Mouse (Mus musculus) thymus, postnatal 0 days (tissue): ENCODE data around the gene Hs2st1. TPM values are rescaled to one million over a fixed set of nuclear protein-coding genes. Genes with fewer than 3 reads are reported as not detected.

Source experiments
- DNase-seq: peaks from one replicate; pipeline ENCODE4 v3.0.0-alpha.2; 2015; ENCODE audit warnings: low spot score
- polyA plus RNA-seq: library from polyadenylated mRNA; unstranded; fragments of >200 nt; fragmentation: Nextera tagmentation; extraction: Ambion mirVana; gene quantifications from 2 replicates; pipeline ENCODE4 v1.2.1, GENCODE M21; 2015

Gene Hs2st1
- polyA plus RNA-seq, 1 experiment from 2014 or later = 10.8 TPM

- DNase-seq = no peak
Observed at GRCm38 (mm10) chr3:144508342-144508741, 61.6 kb downstream of the Hs2st1 start.

DNA sequence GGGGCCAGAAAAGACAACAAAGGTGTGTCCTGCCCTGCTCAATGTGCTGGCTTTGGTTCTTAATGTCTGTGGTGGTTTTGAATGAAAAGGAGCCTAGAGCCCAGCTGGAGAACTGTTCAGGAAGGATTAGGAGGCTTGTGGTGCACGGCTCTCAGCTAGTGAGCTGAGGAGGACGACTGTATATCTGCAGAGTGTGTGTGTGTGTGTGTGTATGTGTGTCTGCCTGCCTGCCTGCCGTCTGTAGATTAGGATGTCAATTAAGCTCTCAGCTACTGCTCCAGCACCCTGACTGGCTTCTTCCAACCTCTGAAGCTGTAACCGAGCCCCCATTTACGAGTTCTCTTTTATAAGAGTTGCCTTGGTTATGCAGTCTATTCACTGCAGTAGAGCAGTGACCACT lies 62.1 kb downstream of the Hs2st1 start:
- no peak for DNase-seq

DNA sequence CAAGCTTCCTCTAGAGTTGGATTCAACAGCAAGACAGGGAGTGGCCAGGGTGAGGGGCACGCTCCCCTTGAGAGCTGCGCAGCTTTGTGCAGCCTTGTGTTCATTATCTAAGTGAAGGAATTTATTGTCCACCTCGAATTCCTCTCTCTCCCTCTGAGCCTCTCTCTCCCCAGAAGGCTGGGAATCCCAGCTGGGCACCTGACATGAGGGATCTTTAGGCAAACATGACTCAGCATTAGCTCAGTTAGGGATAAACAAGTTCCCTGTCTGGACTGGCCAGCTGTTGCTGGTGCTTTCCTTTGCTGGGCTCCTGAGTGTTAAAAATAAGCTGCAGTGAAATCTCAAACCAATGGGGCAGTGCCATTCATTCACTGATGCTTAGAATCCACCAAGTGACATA lies 63.8 kb downstream of the Hs2st1 start:
- no peak for DNase-seq

DNA sequence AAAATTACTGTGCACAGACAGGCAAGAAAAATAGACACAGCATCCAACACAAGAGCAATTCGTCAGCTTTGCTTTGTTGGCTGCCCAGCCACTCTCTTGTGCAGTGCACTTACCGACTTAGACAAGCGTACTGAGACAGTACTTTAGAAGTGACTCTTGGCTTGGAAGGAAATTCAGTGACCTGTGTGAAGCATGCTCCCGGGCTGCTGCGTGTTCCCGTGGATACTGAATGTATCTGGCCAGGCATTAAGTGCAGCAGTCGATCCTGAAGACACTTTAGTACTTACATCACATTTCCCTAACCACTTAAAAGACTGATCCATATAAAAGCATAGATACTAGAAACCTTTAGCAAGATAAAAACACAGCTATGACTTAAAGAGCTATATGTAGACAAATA lies 68.1 kb downstream of the Hs2st1 start:
- no peak for DNase-seq

- DNase-seq = no peak
Observed at GRCm38 (mm10) chr3:144496762-144497161, 73.2 kb downstream of the Hs2st1 start.

- no peak for DNase-seq
Observed at GRCm38 (mm10) chr3:144494838-144495237, 75.1 kb downstream of the Hs2st1 start.

DNA sequence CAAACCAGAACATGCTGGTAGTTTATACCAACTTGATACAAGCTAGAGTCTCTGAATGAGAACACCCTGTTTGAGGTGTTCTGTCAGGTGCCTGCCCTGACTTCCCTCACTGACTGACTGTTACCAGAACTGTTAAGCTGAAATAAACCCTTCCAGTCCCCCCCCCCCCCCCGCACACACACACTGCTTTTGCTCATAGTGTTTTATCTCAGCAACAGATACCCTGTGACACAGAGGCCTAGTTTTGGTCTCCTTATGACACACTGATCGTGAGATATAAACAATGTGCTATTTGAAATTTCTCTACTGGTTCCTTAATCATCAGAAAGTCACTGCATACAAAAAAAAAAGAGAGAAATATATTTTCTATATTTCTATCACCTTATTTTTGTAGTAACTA lies 81.2 kb downstream of the Hs2st1 start:
- DNase-seq = no peak

DNA sequence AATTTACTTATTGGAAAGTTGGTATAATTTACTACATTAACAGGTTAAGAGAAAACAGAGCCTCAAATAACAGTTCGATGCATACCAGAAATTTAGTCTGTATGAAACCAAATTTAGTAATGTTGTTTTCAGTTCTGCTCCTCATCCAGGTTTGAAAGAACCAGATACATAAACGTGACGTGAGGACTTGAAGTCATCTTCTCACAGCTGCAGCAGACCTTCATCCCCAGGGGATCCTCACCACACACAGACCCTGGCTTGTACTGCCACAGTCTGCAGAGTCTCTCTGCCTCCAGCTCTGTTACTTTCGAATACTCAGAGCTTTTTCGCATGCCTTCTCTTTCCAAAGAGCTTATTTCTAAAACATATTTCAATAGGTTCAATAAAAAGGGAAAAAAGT lies 89.4 kb downstream of the Hs2st1 start:
- DNase-seq = no peak

- no peak for DNase-seq
Observed at GRCm38 (mm10) chr3:144478427-144478794, 91.6 kb downstream of the Hs2st1 start.

- no peak for DNase-seq
Observed at GRCm38 (mm10) chr3:144477707-144478426, 92.1 kb downstream of the Hs2st1 start.

DNA sequence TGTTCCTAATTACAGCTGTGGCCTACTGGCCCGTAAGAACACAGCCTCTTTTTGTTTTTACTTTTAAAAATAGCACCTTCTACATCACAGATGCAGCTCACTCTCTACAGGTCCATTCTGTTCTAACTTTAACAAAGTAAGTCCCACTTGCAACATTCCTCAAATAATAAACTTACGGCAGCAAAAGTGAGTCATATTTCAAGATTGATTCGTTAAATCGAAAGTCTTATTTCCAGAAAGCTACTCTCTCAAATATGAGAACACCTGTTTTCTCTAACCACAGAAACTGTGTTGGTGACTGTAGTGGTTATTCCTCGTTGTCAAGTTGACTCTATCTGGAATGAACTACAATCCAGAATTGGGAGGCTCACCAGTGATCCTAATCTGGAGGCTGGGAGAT lies 94.1 kb downstream of the Hs2st1 start:
- no peak for DNase-seq

GRCm38 (mm10) chr3:144474726-144475125 lies 95.3 kb downstream of the Hs2st1 start:
- DNase-seq = no peak

- DNase-seq = no peak
Observed at GRCm38 (mm10) chr3:144471954-144472353, 98.0 kb downstream of the Hs2st1 start.

GRCm38 (mm10) chr3:144470901-144471300 lies 99.1 kb downstream of the Hs2st1 start:
- no peak for DNase-seq

DNA sequence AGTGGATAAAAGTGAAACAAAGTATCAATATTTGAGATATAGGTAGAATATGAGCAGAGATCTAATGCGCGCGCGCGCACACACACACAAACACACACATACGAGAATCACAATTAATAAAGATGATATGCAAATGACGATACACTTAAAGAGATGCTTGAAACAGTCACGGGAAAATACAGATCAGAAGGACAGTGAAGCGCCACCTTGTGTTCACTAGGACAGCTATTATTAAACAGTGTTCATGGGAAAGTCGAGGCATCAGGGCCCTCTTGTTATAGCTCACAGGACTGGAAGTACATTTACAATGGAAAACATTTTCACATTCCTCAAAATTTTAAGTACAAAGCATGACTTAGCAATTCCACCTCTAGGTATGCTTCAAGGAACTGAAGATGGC lies 102.5 kb downstream of the Hs2st1 start:
- DNase-seq = peak; percentile 19

DNA sequence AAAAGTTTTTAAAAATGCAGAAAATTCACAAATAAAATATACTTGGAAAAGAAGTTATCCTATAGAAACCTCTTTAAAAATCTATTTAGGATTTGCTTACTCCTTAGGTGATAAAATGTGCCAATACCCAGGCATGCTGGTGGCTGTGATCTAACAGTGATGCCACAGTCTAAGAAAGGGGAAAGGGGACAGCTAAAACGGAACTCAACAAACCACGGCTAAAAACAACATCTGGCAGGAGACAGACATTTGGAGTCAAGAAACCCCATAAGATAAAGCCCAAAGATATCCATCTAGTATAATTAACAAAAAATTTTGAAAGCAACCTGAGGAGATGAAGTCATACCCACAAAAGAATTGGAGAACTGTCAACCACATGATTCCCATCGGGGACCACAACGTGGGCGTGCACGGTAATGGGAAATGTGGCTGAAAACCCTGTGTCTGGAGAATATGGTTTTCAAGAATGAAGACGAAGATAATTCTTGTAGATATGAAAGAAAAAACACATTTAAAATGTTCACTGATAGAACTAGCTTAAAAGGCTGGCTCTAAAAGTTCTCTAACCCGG lies 103.8 kb downstream of the Hs2st1 start:
- peak; percentile 4 for DNase-seq

GRCm38 (mm10) chr3:144462679-144463078 lies 107.3 kb downstream of the Hs2st1 start:
- DNase-seq = no peak

DNA sequence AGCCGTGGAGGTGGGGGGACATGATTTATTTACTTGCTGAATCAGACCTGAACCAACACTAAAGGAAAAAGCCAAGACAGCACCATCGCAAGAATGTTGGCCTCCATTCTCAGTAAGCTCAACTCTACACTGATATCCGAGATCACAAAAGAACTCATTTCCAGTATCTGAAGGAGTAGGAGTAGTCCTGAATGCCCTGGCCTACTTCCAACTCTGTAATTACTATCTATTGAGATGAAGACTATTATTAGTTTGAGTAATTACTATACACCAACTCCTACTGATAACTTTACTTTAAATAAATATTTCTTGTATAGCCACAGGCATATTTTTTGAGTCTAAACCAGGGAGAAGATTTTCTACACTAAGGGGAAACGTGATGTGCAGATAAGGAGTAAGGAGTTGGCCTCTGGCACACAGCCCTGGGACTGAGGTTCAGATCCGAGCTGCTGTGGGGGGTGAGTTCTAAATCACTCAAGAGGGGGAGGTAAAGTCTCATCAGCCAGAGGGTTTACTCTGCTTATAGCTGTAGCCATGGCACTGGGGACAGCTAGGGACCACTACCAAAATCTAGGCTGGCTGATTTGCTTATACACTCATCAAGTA lies 109.7 kb downstream of the Hs2st1 start:
- DNase-seq = no peak

GRCm38 (mm10) chr3:144459285-144459697 lies 110.7 kb downstream of the Hs2st1 start:
- DNase-seq = no peak

- DNase-seq = peak; percentile 82
Observed at GRCm38 (mm10) chr3:144453701-144454430, 116.1 kb downstream of the Hs2st1 start.

GRCm38 (mm10) chr3:144448977-144449376 lies 121.0 kb downstream of the Hs2st1 start:
- DNase-seq = no peak

- no peak for DNase-seq
Observed at GRCm38 (mm10) chr3:144447917-144448316, 122.1 kb downstream of the Hs2st1 start.
